Mouse (Mus musculus): ENCODE measurements around the gene Gm3194. TPM values are rescaled to one million over a fixed set of nuclear protein-coding genes. Genes with fewer than 3 reads are reported as not detected.
"Not testable (repeated sequence)": the region's sequence is repeated elsewhere in the genome, so short reads cannot be mapped to it uniquely, and the experiment has no call there.

The Gm3194 gene
- total RNA-seq (2021), result 1 to 10 TPM; 2.9 to 3.0 TPM

DNA sequence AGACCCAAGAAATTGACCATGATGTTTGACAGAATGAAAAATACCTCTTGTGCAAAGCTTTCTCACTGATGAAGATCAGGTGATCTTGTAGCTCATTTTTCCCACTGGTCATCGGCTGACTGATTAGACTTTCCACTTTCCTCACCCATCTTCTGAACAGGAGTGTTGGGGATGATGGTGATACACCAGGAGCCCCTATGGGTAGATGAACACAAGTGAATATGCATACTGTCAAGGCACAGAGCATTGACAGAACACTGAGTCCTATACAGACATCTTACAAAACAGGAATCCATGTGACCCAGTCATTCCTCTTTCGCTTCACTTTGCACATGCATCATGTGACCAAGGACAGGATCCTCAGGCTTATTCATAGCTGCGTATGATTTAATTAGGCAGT is at the start of gene Gm3194:
Gm3194 (minus strand) TSS at position 101 of the 400 bp plus-strand sequence.
- DNase-seq (ENCODE audit: low spot score in 2 of 2); intact Hi-C loops (cut with DNase I): not testable (repeated sequence)

DNA sequence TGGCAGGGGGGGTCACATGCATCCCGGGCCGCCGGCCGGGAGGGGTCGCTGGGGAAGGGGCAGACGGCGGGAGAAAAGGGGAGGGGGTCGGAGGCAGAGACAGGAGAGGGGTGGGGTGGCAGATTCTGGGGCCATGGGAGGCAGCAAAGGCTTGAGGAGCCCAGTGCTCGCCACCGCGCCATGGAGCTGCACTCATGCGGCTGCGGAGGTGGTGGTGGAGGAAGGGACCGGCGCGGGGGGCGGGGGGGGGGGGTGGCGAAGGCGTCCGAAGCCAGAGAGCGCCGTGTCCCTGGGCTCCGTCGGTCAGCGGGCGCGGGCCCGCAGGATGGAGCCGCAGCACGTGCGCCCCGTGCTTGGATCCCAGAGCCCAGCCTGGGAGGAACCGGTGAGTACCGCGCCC is 46.1 kb upstream of the Gm3194 start, which contains the start of gene Gm3488:
Gm3488 (plus strand) TSS at position 301 of the 400 bp plus-strand sequence.
- DNase-seq (ENCODE audit: low spot score in 2 of 2); intact Hi-C loops (cut with DNase I): not testable (repeated sequence)

- DNase-seq (ENCODE audit: low spot score in 2 of 2); intact Hi-C loops (cut with DNase I): not testable (repeated sequence)
Observed at GRCm38 (mm10) chr14:5483907-5484306, 28.6 kb upstream of the Gm3194 start, which contains the start of gene Gm3187. Gene Gm3187 (plus strand): TSS chr14:5484207.

- DNase-seq (ENCODE audit: low spot score in 2 of 2); intact Hi-C loops (cut with DNase I): not testable (repeated sequence)
Observed at GRCm38 (mm10) chr14:5477730-5478129, 22.5 kb upstream of the Gm3194 start, which contains the start of gene Gm8246. Gene Gm8246 (minus strand): TSS chr14:5477830.

GRCm38 (mm10) chr14:5460469-5460868 is 5.2 kb upstream of the Gm3194 start:
- intact Hi-C loops (cut with DNase I); DNase-seq (ENCODE audit: low spot score in 2 of 2): not testable (repeated sequence)

DNA sequence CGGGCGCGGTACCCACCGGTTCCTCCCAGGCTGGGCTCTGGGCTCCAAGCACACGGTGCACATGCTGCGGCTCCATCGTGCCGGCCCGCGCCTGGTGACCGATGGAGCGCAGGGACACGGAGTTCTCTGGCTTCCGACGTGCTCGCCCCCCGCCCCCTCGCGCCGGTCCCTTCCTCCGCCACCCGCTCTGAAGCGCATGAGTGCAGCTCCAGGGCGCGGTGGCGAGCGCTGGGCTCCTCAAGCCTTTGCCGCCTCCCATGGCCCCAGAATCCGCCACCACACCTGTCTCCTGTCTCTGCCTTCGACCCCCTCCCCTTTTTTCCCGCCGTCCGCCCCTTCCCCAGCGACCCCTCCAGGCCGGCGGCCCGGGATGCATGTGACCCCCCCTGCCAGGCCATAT is 66.3 kb downstream of the Gm3194 start, which contains the start of gene Gm3500:
Gm3500 (minus strand) TSS at position 101 of the 400 bp plus-strand sequence.
- DNase-seq (ENCODE audit: low spot score in 2 of 2); intact Hi-C loops (cut with DNase I): not testable (repeated sequence)

Other genes starting within 250 kb of the Gm3194 start
- gene Gm3526, start 194.9 kb downstream of the Gm3194 start, total RNA-seq (2021), result not detected
- not detected for gene Gm3542, start 120.5 kb downstream of the Gm3194 start, total RNA-seq (2021)
- not detected for gene Gm3500, start 66.4 kb downstream of the Gm3194 start, total RNA-seq (2021)
- gene Gm8246, start 22.4 kb upstream of the Gm3194 start, total RNA-seq (2021), result not detected
- not detected for gene Gm3187, start 28.7 kb upstream of the Gm3194 start, total RNA-seq (2021)
- gene Gm3488, start 46.2 kb upstream of the Gm3194 start, total RNA-seq (2021), result 1 to 10 TPM in 1 of 2 experiments, under 1 TPM in 1; 0.79 to 1.3 TPM
- gene Gm3532, start 83.0 kb upstream of the Gm3194 start, total RNA-seq (2021), result not detected
- not detected for gene Gm8265, start 177.6 kb upstream of the Gm3194 start, total RNA-seq (2021)
- gene Gm9603, start 232.0 kb upstream of the Gm3194 start, total RNA-seq (2021), result not detected